Mouse (Mus musculus) forebrain, postnatal 0 days (tissue): Measurements from ENCODE around the gene Rapgef5. TPM values are rescaled to one million over a fixed set of nuclear protein-coding genes. Genes with fewer than 3 reads are reported as not detected.

Experiments used
- ATAC-seq: fragments of 200-750 bp; cut with Nextera tagmentation; 2 replicates; pipeline ENCODE4 v1.8.0; 2017; ENCODE audit warnings: mild to moderate bottlenecking, moderate library complexity
- DNase-seq: peaks from one replicate; pipeline ENCODE4 v3.0.0-alpha.2; 2015
- H3K27ac ChIP-seq: fragments of 300-500 bp; sonication (generic); 2 replicates; pipeline ENCODE4 v1.5.1; 2014; ENCODE audit warnings: low read depth, mild to moderate bottlenecking, antibody characterized with exemption, low read length, moderate library complexity, mixed read lengths
- H3K27me3 ChIP-seq: fragments of 300-500 bp; sonication (generic); 2 replicates; pipeline ENCODE4 v1.6.1; 2014; ENCODE audit warnings: mild to moderate bottlenecking, low read length, mixed read lengths; ENCODE audit not compliant: insufficient read depth
- H3K36me3 ChIP-seq: fragments of 300-500 bp; sonication (generic); 2 replicates; pipeline ENCODE4 v1.6.1; 2014; ENCODE audit warnings: mild to moderate bottlenecking, moderate library complexity; ENCODE audit not compliant: insufficient read depth
- H3K4me1 ChIP-seq: fragments of 300-500 bp; sonication (generic); 2 replicates; pipeline ENCODE4 v1.6.1; 2014; ENCODE audit warnings: antibody characterized with exemption; ENCODE audit not compliant: insufficient read depth
- H3K4me2 ChIP-seq: fragments of 300-500 bp; sonication (generic); 2 replicates; pipeline ENCODE4 v1.6.1; 2014; ENCODE audit warnings: low read depth, mild to moderate bottlenecking, moderate library complexity
- H3K4me3 ChIP-seq: fragments of 300-500 bp; sonication (generic); 2 replicates; pipeline ENCODE4 v1.5.1; 2014; ENCODE audit warnings: low read depth, low read length, mixed read lengths
- H3K9ac ChIP-seq: fragments of 300-500 bp; sonication (generic); 2 replicates; pipeline ENCODE4 v1.6.1; 2014; ENCODE audit warnings: mild to moderate bottlenecking
- H3K9me3 ChIP-seq: fragments of 300-500 bp; sonication (generic); 2 replicates; pipeline ENCODE4 v1.6.1; 2016; ENCODE audit warnings: low read length
- CTCF ChIP-seq: sonication (generic); IDR thresholded peaks from 2 replicates; pipeline ENCODE4 v1.5.1; 2016; ENCODE audit warnings: antibody characterized with exemption, control low read depth, low read depth
- WGBS: fragments of 180-500 bp; shearing (Covaris S2); extraction: QIAGEN DNeasy Blood & Tissue Kit; methylation state at CpG from one replicate; pipeline ENCODE4 v1.1.7; 2014; 5-methylcytosine and 5-hydroxymethylcytosine counted together
- polyA plus RNA-seq: library from polyadenylated mRNA; unstranded; fragments of >200 nt; fragmentation: Nextera tagmentation; extraction: Ambion mirVana; gene quantifications from 2 replicates; pipeline ENCODE4 v1.2.1, GENCODE M21; 2015
- total RNA-seq: library from RNA; depleted of rRNA; stranded (reverse); fragments of >200 nt; gene quantifications from 2 replicates; pipeline ENCODE4 v1.2.3, GENCODE M21; 2014

Gene Rapgef5
- total and polyA plus RNA-seq, 2 experiments from 2014 or later, result 30.5 to 60.9 TPM

- H3K36me3 ChIP-seq, result no peaks in the 10 kb centered on the region
- peak overlapping the region; percentile 69 for H3K4me3 ChIP-seq
- peak overlapping the region; percentile 78 for H3K9ac ChIP-seq
- H3K4me1 ChIP-seq, result peaks cover 9% of the 10 kb centered on the region; the same call in 1 of the 2 replicates
- TF ChIP-seq CTCF, result no peak
- DNase-seq (peak; percentile 86), ATAC-seq (peak; percentile 94)
- WGBS, result 4% methylated on average over 32 of the region's 32 CpGs
- H3K9me3 ChIP-seq, result no peaks in the 10 kb centered on the region
- peak overlapping the region; percentile 92 for H3K27ac ChIP-seq
- H3K4me2 ChIP-seq, result peak overlapping the region; percentile 67
- no peaks in the 10 kb centered on the region for H3K27me3 ChIP-seq
Observed at GRCm38 (mm10) chr12:117688655-117689548, 172.6 kb downstream of the Rapgef5 start.

GRCm38 (mm10) chr12:117691336-117691735 is 175.1 kb downstream of the Rapgef5 start:
- peaks cover 9% of the 10 kb centered on the region; the same call in 1 of the 2 replicates for H3K4me1 ChIP-seq
- WGBS, result 48% methylated on average over 5 of the region's 5 CpGs
- DNase-seq (no peak), ATAC-seq (no peak)
- TF ChIP-seq CTCF, result no peak
- peak overlapping the region; percentile 40 for H3K9ac ChIP-seq
- no peaks in the 10 kb centered on the region for H3K36me3 ChIP-seq
- peak overlapping the region; percentile 69 for H3K4me3 ChIP-seq
- H3K27me3 ChIP-seq, result no peaks in the 10 kb centered on the region
- H3K27ac ChIP-seq, result peak overlapping the region; percentile 9; the same call in 1 of the 2 replicates
- H3K4me2 ChIP-seq, result peak overlapping the region; percentile 67
- H3K9me3 ChIP-seq, result no peaks in the 10 kb centered on the region

- TF ChIP-seq CTCF, result no peak
- no peak overlapping the region for H3K27ac ChIP-seq
- 46% methylated on average over 1 of the region's 1 CpGs for WGBS
- H3K36me3 ChIP-seq, result no peaks in the 10 kb centered on the region
- no peaks in the 10 kb centered on the region for H3K27me3 ChIP-seq
- no peak overlapping the region for H3K4me3 ChIP-seq
- H3K9me3 ChIP-seq, result no peaks in the 10 kb centered on the region
- H3K9ac ChIP-seq, result no peak overlapping the region
- H3K4me2 ChIP-seq, result peak overlapping the region; percentile 13; the same call in 1 of the 2 replicates
- DNase-seq, result no peak
- H3K4me1 ChIP-seq, result peaks cover 9% of the 10 kb centered on the region; the same call in 1 of the 2 replicates
- ATAC-seq, result no peak
Observed at GRCm38 (mm10) chr12:117692775-117693174, 176.5 kb downstream of the Rapgef5 start.

GRCm38 (mm10) chr12:117699950-117700665 is 183.8 kb downstream of the Rapgef5 start:
- no peak overlapping the region for H3K9ac ChIP-seq
- WGBS, result 88% methylated on average over 3 of the region's 3 CpGs
- H3K4me1 ChIP-seq, result 0 out of 2 replicates have a peak, but pooled peaks cover 7% of the 10 kb centered on the region
- DNase-seq, result no peak
- H3K27me3 ChIP-seq, result no peaks in the 10 kb centered on the region
- H3K4me2 ChIP-seq, result no peak overlapping the region
- ATAC-seq, result peak; percentile 10; the same call in 1 of the 2 replicates
- H3K4me3 ChIP-seq, result no peak overlapping the region
- H3K9me3 ChIP-seq, result no peaks in the 10 kb centered on the region
- no peak for TF ChIP-seq CTCF
- H3K36me3 ChIP-seq, result no peaks in the 10 kb centered on the region
- H3K27ac ChIP-seq, result no peak overlapping the region

DNA sequence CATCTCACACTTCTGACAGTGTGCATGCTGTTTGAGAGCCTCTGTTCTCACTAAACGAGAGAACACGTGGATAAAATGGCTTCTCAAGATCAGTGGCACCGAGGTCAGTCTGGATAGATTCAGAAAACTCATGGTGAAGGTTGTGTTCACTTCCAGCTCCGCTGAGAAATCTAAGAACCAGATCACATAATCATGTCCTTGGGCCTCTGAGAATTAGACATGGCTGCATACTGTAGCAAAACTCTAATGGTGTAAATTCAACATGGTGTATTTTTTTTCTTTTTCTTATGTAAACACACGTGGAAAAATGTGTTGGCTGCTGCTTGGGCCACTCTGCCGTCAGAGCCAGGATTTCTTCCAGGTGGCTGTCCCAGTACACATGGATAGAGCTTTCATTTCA is 184.6 kb downstream of the Rapgef5 start:
- Histone ChIP-seq H3K27me3 (no peaks in the 10 kb centered on the region), H3K27ac (no peak overlapping the region), H3K4me1 (0 out of 2 replicates have a peak, but pooled peaks cover 7% of the 10 kb centered on the region), H3K36me3 (no peaks in the 10 kb centered on the region), H3K9me3 (no peaks in the 10 kb centered on the region), H3K9ac (no peak overlapping the region), H3K4me2 (no peak overlapping the region), H3K4me3 (no peak overlapping the region)
- 80% methylated on average over 6 of the region's 6 CpGs for WGBS
- ATAC-seq (no peak), DNase-seq (no peak)
- TF ChIP-seq CTCF, result no peak

GRCm38 (mm10) chr12:117702291-117702690 is 186.0 kb downstream of the Rapgef5 start:
- H3K9me3 ChIP-seq, result no peaks in the 10 kb centered on the region
- WGBS, result 92% methylated on average over 8 of the region's 8 CpGs

DNA sequence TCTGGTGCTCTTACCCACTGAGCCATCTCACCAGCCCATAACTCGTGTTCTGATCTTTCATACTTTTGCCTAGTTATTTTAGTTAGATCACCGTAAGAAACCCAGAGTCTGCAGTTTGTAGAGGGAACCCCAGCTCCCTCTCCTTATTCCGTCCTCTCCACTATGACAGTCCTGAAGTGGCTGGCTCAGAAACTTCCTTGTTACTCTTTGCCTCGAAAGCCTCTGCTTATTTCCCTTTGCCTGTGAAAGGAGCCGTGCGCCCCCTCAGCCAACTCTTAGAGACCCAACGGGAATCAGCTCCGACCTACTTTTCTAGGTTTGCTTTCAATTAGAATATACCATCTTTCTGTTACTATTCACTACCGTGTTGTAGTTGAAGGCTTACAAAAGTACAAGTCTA is 186.6 kb downstream of the Rapgef5 start:
- no peak for DNase-seq
- 82% methylated on average over 9 of the region's 9 CpGs for WGBS
- no peak overlapping the region for H3K27ac ChIP-seq
- H3K4me1 ChIP-seq, result 0 out of 2 replicates have a peak, but pooled peaks cover 7% of the 10 kb centered on the region
- no peak overlapping the region for H3K4me2 ChIP-seq
- no peaks in the 10 kb centered on the region for H3K36me3 ChIP-seq
- H3K27me3 ChIP-seq, result no peaks in the 10 kb centered on the region
- no peak for TF ChIP-seq CTCF
- no peak for ATAC-seq
- H3K9ac ChIP-seq, result no peak overlapping the region
- H3K9me3 ChIP-seq, result no peaks in the 10 kb centered on the region
- no peak overlapping the region for H3K4me3 ChIP-seq

More at GRCm38 (mm10) chr12:117702291-117702690, 186.0 kb downstream of the Rapgef5 start:
- no peak for TF ChIP-seq CTCF
- Histone ChIP-seq H3K4me2 (no peak overlapping the region), H3K27me3 (no peaks in the 10 kb centered on the region), H3K4me1 (0 out of 2 replicates have a peak, but pooled peaks cover 7% of the 10 kb centered on the region), H3K4me3 (no peak overlapping the region), H3K27ac (no peak overlapping the region), H3K36me3 (no peaks in the 10 kb centered on the region), H3K9ac (no peak overlapping the region)
- DNase-seq (no peak), ATAC-seq (no peak)
